Mouse (Mus musculus): ENCODE results near the gene Inhba. TPM values are rescaled to one million over a fixed set of nuclear protein-coding genes. Genes with fewer than 3 reads are reported as not detected.

Gene Inhba
- polyA plus RNA-seq, 1 experiment from 2014 or later: 3.0 TPM

DNA sequence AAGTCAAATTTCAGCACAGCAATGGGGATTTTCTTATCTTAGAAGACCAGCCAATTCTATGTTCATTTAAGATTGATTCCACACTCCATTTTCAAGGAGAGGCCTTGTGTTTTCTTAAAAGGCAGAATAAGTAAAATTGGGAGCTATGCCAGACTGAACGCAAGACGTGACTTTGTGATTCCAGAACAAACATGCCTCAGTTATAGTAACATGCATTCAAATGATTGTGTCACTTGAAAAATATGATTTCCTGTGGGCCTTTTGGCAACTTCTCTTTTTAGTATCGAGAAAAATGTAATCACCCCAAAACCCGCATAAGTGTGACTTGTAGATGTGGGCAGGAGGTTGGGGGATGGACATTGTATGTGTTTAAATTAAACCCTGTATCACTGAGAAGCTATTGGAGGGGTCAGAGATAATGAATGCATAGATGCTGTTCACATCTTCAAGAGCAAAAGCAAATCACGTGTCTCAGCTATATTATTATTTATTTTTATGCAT, 19.0 kb downstream of the Inhba start:
- Histone ChIP-seq H3K27ac (no peak overlapping the region), H3K4me1 (no peaks in the 10 kb centered on the region), H3K9ac (no peak overlapping the region), H3K27me3 (replicated peaks) (no peaks in the 10 kb centered on the region), H3K4me3 (replicated peaks) (no peak overlapping the region), H3K9me3 (no peaks in the 10 kb centered on the region), H3K36me3 (no peaks in the 10 kb centered on the region), H3K4me2 (no peak overlapping the region)
- no peak for ATAC-seq (ENCODE audit: insufficient read depth, low FRiP score, low read depth)
- WGBS: 55% methylated on average over 5 of the region's 5 CpGs

DNA sequence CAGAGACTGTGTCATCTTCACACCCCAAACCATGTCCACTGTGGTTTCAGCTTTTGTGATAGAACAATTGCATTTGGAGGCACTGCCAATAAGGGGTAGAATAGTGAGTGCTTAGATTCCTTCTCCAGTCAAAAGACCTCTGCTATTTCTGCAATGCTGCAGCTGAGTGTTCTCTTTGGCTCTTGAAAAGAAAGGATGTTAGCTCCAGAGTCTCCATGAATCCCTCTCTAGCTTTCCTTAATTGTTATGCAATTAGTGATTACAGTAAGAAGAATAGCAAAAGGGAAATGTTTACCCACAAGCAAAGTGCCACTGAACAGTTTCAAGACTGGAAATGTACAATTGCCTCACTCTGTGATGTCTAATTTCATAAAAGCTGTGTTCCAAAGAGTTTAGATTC, 20.8 kb downstream of the Inhba start:
- Histone ChIP-seq H3K9me3 (no peaks in the 10 kb centered on the region), H3K27ac (no peak overlapping the region), H3K4me2 (no peak overlapping the region), H3K27me3 (replicated peaks) (no peaks in the 10 kb centered on the region), H3K4me1 (no peaks in the 10 kb centered on the region), H3K4me3 (replicated peaks) (no peak overlapping the region), H3K9ac (no peak overlapping the region), H3K36me3 (no peaks in the 10 kb centered on the region)
- ATAC-seq (ENCODE audit: insufficient read depth, low FRiP score, low read depth): no peak

DNA sequence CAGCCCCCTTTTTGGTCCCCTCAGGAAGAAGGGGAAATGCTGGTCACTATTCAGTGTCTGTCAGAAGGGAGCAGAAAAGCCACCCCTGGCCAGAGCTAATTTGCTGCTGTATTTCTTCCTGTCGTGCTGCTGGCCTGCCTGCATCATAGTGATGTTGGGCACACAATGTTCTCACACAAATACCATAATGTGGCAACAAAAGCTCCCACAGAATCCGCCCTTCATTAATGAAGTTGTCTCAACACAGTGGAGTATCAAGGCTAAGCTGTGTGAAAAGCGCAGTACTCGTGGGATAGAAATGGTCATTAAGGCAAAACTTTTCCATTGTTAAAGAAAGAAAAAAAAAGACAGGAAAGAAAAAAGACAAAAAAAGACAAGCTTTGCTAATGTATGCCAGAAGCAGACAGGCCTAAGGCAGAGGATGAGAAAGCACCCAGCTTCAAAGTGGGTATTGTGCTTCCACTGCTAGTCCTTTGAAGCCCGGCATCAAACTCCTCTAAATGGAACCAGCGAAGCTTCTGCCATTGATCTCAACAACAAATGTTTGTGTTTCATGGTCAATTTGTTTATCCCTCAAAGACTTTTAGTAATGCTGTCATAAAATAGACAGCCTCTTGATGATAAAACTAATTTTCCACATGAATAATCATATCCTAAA, 21.4 kb downstream of the Inhba start:
- H3K4me2 ChIP-seq: no peak overlapping the region
- no peaks in the 10 kb centered on the region for H3K4me1 ChIP-seq
- H3K27me3 ChIP-seq (replicated peaks): no peaks in the 10 kb centered on the region
- H3K9ac ChIP-seq: no peak overlapping the region
- no peak overlapping the region for H3K27ac ChIP-seq
- no peak overlapping the region for H3K4me3 ChIP-seq (replicated peaks)
- H3K36me3 ChIP-seq: no peaks in the 10 kb centered on the region
- no peaks in the 10 kb centered on the region for H3K9me3 ChIP-seq
- 78% methylated on average over 6 of the region's 6 CpGs for whole genome bisulfite sequencing
- ATAC-seq (ENCODE audit: insufficient read depth, low FRiP score, low read depth): no peak

DNA sequence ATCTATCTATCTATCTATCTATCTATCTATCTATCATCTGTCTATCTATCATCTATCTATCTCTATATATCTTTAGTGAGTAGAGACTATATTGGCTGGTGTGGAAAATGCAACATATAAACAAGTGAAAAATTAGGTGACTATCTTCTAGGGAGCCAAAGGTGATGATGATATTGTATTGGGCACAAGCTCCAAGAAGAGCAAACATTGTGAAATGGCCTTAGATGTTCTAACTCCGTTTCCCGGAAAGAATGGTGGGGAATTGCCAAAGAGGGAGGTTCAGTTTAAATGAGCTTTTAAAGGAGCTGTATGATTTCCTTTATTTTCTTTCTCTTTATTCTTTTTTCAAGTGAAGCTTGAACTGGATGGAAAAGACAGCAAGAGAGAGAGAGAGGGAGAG, 57.4 kb downstream of the Inhba start:
- Histone ChIP-seq H3K9ac (no peak overlapping the region), H3K27me3 (replicated peaks) (no peaks in the 10 kb centered on the region), H3K27ac (no peak overlapping the region), H3K9me3 (no peaks in the 10 kb centered on the region), H3K4me1 (no peaks in the 10 kb centered on the region), H3K4me2 (no peak overlapping the region), H3K4me3 (replicated peaks) (no peak overlapping the region), H3K36me3 (no peaks in the 10 kb centered on the region)
- ATAC-seq (ENCODE audit: insufficient read depth, low FRiP score, low read depth): no peak
- 87% methylated on average over 2 of the region's 2 CpGs for WGBS

DNA sequence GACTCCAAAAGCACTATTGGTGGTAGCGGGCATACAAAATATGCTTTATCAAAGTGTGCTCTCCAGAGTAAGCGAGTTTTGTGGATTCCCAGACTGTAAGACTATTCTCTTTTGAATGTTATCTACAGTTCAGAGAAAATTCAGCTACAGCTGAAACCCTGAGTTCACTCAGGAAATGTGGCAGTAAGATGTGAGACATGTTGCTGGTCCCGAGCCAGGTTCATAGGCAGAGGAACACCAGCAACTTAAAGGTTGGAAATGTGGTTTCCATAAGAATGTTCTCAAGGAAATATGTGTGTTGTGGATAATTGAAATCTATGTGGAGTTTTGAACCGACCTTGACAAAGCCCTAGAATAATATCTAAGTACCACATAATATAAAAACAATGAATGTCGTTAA, 65.6 kb downstream of the Inhba start:
- Histone ChIP-seq H3K27ac (no peak overlapping the region), H3K4me2 (no peak overlapping the region), H3K4me3 (replicated peaks) (no peak overlapping the region), H3K27me3 (replicated peaks) (no peaks in the 10 kb centered on the region), H3K4me1 (no peaks in the 10 kb centered on the region), H3K9ac (no peak overlapping the region), H3K9me3 (no peaks in the 10 kb centered on the region), H3K36me3 (no peaks in the 10 kb centered on the region)
- no peak for ATAC-seq (ENCODE audit: insufficient read depth, low FRiP score, low read depth)
- WGBS: 81% methylated on average over 5 of the region's 5 CpGs

DNA sequence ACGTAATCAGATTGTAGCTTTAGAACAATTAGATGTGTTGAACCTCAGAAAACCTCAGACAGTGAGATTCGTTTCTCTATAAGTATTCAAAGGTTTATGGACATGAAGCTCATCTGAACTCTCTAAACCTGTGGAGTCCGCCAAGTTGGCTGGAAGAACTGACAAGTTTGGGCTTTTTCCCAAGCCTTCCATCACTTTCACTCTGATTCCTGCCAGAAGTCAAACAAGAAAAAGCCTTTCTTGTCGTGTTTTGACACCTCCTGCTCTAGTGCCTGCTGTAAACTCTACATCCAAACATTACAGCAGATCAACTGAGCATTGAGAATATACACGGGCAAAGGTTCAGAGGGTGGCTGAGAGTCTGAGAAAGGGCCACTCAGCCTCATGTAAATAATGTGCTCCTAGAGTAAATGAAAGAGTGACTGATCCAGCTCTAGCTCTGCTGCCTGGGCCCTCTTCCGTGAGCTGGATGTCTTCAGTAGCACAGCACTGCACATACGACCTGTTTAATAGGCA, 66.6 kb downstream of the Inhba start:
- H3K9ac ChIP-seq: no peak overlapping the region
- H3K9me3 ChIP-seq: no peaks in the 10 kb centered on the region
- H3K36me3 ChIP-seq: no peaks in the 10 kb centered on the region
- no peak overlapping the region for H3K4me3 ChIP-seq (replicated peaks)
- no peak overlapping the region for H3K27ac ChIP-seq
- whole genome bisulfite sequencing: 50% methylated on average over 7 of the region's 7 CpGs
- ATAC-seq (ENCODE audit: insufficient read depth, low FRiP score, low read depth): no peak
- no peaks in the 10 kb centered on the region for H3K27me3 ChIP-seq (replicated peaks)
- H3K4me2 ChIP-seq: no peak overlapping the region
- H3K4me1 ChIP-seq: no peaks in the 10 kb centered on the region

DNA sequence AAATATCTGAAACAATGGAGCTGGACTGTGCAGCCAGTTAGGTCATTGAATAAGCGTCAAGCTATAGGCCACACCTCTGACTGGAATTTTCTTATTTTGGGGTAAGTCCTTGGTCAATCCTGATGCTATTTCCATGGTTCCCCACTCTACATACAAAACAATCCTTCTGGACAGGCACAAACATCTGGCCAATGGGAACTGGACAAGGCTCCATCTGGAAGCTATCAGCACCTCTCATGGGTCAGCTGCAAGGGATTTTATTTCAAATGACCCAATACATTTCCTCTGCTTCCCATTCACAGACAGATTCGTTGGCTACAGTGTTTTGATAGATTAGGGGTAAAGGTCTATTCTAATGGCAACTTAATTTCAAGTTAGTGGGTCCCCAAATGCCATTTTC, 68.6 kb downstream of the Inhba start:
- no peak overlapping the region for H3K9ac ChIP-seq
- no peaks in the 10 kb centered on the region for H3K9me3 ChIP-seq
- H3K27me3 ChIP-seq (replicated peaks): no peaks in the 10 kb centered on the region
- H3K4me2 ChIP-seq: no peak overlapping the region
- ATAC-seq (ENCODE audit: insufficient read depth, low FRiP score, low read depth): no peak
- 50% methylated on average over 2 of the region's 2 CpGs for WGBS
- no peak overlapping the region for H3K4me3 ChIP-seq (replicated peaks)
- no peaks in the 10 kb centered on the region for H3K36me3 ChIP-seq
- H3K4me1 ChIP-seq: no peaks in the 10 kb centered on the region
- no peak overlapping the region for H3K27ac ChIP-seq

All from stomach, embryonic 15.5 days (tissue).